Mouse (Mus musculus) C2C12 (cell line): ENCODE results near the gene Pcsk5.

Experiments used
- CTCF ChIP-seq: IDR thresholded peaks from one replicate; pipeline ENCODE4 v1.5.1; 2011; ENCODE audit not compliant: control insufficient read depth, insufficient read depth, insufficient read length
- FOSL1 ChIP-seq: IDR thresholded peaks from one replicate; pipeline ENCODE4 v1.8.0; 2011; ENCODE audit warnings: mild to moderate bottlenecking, low read length; ENCODE audit not compliant: poor library complexity, insufficient read depth, severe bottlenecking
- MAX ChIP-seq: IDR thresholded peaks from one replicate; pipeline ENCODE4 v1.6.1; 2011; ENCODE audit warnings: mild to moderate bottlenecking, control low read depth
- MYOD1 ChIP-seq: IDR thresholded peaks from one replicate; pipeline ENCODE4 v1.6.1; 2011; ENCODE audit warnings: low read depth; ENCODE audit not compliant: control insufficient read depth, insufficient read length
- USF1 ChIP-seq: IDR thresholded peaks from one replicate; pipeline ENCODE4 v1.6.1; 2011; ENCODE audit warnings: low read depth, mild to moderate bottlenecking, control low read depth, moderate library complexity

GRCm38 (mm10) chr19:17799419-17800185, 37.8 kb downstream of the Pcsk5 start:
- TF ChIP-seq CTCF (no peak), USF1 (no peak), MYOD1 (no peak), FOSL1 (no peak), MAX (no peak)
